Mouse (Mus musculus) limb, embryonic 12.5 days (tissue): ENCODE data around the gene Ankrd60. TPM values are rescaled to one million over a fixed set of nuclear protein-coding genes. Genes with fewer than 3 reads are reported as not detected.

ENCODE experiments used
- polyA plus RNA-seq: library from polyadenylated mRNA; unstranded; fragments of >200 nt; fragmentation: Nextera tagmentation; extraction: Ambion mirVana; gene quantifications from 2 replicates; pipeline ENCODE4 v1.2.1, GENCODE M21; 2016

Ankrd60 gene
- polyA plus RNA-seq, 1 experiment from 2014 or later, result not detected

Other genes with a start within 250 kb of the Ankrd60 start
- gene 1700021F07Rik, start 55.8 kb downstream of the Ankrd60 start, polyA plus RNA-seq, result not detected in 2 replicates
- gene Rab22a, start 81.4 kb upstream of the Ankrd60 start, polyA plus RNA-seq, result 47.6 and 50.2 TPM in 2 replicates
- not detected in 2 replicates for gene 1700010B08Rik, start 141.1 kb upstream of the Ankrd60 start, polyA plus RNA-seq
- gene Vapb, start 159.1 kb upstream of the Ankrd60 start, polyA plus RNA-seq, result 11.0 and 14.8 TPM in 2 replicates